Mouse (Mus musculus) limb, embryonic 13.5 days (tissue): ENCODE measurements at regions not wholly inside any gene's neighbourhood (a gene's known extent, or its start where the extent isn't known, plus 50 kb on each side); places are given as distances from the start of the nearest gene placed in this dataset.

Experiments used
- ATAC-seq: fragments of 200-750 bp; cut with Nextera tagmentation; 2 replicates; pipeline ENCODE4 v1.8.0; 2017; ENCODE audit warnings: low read depth, moderate number of reproducible peaks, moderate TSS enrichment; ENCODE audit not compliant: low FRiP score
- H3K27ac ChIP-seq: fragments of 300-500 bp; sonication (generic); 2 replicates; pipeline ENCODE4 v1.5.1; 2015; ENCODE audit warnings: inconsistent platforms, mild to moderate bottlenecking, moderate library complexity
- H3K27me3 ChIP-seq: fragments of 300-500 bp; sonication (generic); 2 replicates; pipeline ENCODE4 v1.6.1; 2015; ENCODE audit warnings: mild to moderate bottlenecking, inconsistent platforms
- H3K36me3 ChIP-seq: fragments of 300-500 bp; sonication (generic); 2 replicates; pipeline ENCODE4 v1.6.1; 2015; ENCODE audit warnings: inconsistent platforms, mild to moderate bottlenecking, moderate library complexity
- H3K4me1 ChIP-seq: fragments of 300-500 bp; sonication (generic); 2 replicates; pipeline ENCODE4 v1.6.1; 2015; ENCODE audit warnings: inconsistent platforms
- H3K4me2 ChIP-seq: fragments of 300-500 bp; sonication (generic); replicated peaks from 2 replicates; pipeline ENCODE4 v1.6.1; 2015; ENCODE audit warnings: inconsistent platforms, mild to moderate bottlenecking, moderate library complexity
- H3K4me3 ChIP-seq: fragments of 300-500 bp; sonication (generic); 2 replicates; pipeline ENCODE4 v1.5.1; 2015; ENCODE audit warnings: moderate library complexity, mild to moderate bottlenecking, inconsistent platforms
- H3K9ac ChIP-seq: fragments of 300-500 bp; sonication (generic); 2 replicates; pipeline ENCODE4 v1.6.1; 2015; ENCODE audit warnings: mild to moderate bottlenecking, inconsistent platforms
- H3K9me3 ChIP-seq: fragments of 300-500 bp; sonication (generic); 2 replicates; pipeline ENCODE4 v1.6.1; 2016; ENCODE audit warnings: inconsistent platforms
- WGBS: fragments of 180-500 bp; shearing (Covaris S2); methylation state at CpG from one replicate; pipeline ENCODE4 v1.1.7; 2015; 5-methylcytosine and 5-hydroxymethylcytosine counted together

DNA sequence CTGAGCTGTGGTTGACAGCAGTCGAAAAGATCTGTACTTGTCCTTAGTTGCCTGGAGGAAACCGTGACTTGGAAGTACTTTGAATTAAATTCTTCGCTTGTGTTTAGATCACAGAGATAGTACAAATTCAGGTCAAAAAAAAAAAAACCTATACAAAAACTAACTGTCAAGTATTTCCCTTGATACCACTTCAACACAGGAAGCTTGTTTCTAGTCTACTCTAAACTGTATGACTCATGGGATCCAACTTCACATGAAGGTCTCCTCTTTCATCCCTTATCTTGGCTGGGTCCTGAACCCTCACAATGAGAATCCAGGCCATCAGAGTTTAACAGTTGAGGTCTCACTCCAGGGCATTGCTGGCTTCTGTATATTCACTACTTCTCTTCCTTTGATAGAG, 54.8 kb downstream of the Tmem30b start:
- H3K27me3 ChIP-seq = peaks cover 4% of the 10 kb centered on the region; the same call in 1 of the 2 replicates
- H3K9me3 ChIP-seq = no peaks in the 10 kb centered on the region
- H3K9ac ChIP-seq = no peak overlapping the region
- H3K4me3 ChIP-seq = no peak overlapping the region
- 80% methylated on average over 3 of the region's 3 CpGs for WGBS
- H3K36me3 ChIP-seq = no peaks in the 10 kb centered on the region
- ATAC-seq = no peak
- no peak overlapping the region for H3K27ac ChIP-seq
- no peak overlapping the region for H3K4me2 ChIP-seq
- H3K4me1 ChIP-seq = peaks cover 9% of the 10 kb centered on the region

GRCm38 (mm10) chr12:73482858-73483257, 63.3 kb downstream of the Tmem30b start:
- no peak for ATAC-seq
- H3K9me3 ChIP-seq = no peaks in the 10 kb centered on the region
- H3K9ac ChIP-seq = no peak overlapping the region
- H3K4me1 ChIP-seq = peaks cover 14% of the 10 kb centered on the region; the same call in 1 of the 2 replicates
- peaks cover 26% of the 10 kb centered on the region; the same call in 1 of the 2 replicates for H3K27me3 ChIP-seq
- no peak overlapping the region for H3K4me3 ChIP-seq
- WGBS = 85% methylated on average over 2 of the region's 2 CpGs
- no peaks in the 10 kb centered on the region for H3K36me3 ChIP-seq
- no peak overlapping the region for H3K4me2 ChIP-seq
- H3K27ac ChIP-seq = no peak overlapping the region

- no peak overlapping the region for H3K4me2 ChIP-seq
- no peak overlapping the region for H3K4me3 ChIP-seq
- H3K27me3 ChIP-seq = peaks cover 30% of the 10 kb centered on the region; the same call in 1 of the 2 replicates
- H3K9me3 ChIP-seq = no peaks in the 10 kb centered on the region
- no peak overlapping the region for H3K27ac ChIP-seq
- peaks cover 19% of the 10 kb centered on the region; the same call in 1 of the 2 replicates for H3K4me1 ChIP-seq
- 85% methylated on average over 6 of the region's 6 CpGs for WGBS
- H3K9ac ChIP-seq = no peak overlapping the region
- ATAC-seq = no peak
- no peaks in the 10 kb centered on the region for H3K36me3 ChIP-seq
Observed at GRCm38 (mm10) chr12:73482275-73482674, 63.9 kb downstream of the Tmem30b start.

DNA sequence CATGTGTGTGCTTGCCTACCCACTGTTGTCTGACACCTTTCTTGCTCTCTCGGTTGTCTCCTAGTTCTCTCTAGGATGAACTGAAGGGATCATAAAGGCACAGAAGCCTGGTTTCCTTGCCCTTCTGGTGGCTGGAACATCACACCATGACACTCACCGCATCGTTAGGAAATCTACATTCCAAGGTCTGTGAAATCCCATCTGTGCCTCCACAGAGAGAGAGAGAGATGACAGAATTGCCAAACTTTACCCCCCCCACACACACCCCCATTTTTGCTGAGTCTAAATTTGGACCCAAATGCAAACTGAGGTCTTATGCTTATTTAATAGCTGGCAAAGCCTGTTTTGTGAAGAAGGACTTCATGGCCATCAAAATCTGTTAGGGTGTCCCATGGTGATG, 64.5 kb downstream of the Tmem30b start:
- ATAC-seq = no peak
- no peak overlapping the region for H3K9ac ChIP-seq
- H3K4me1 ChIP-seq = peaks cover 21% of the 10 kb centered on the region
- WGBS = 74% methylated on average over 3 of the region's 3 CpGs
- peaks cover 30% of the 10 kb centered on the region; the same call in 1 of the 2 replicates for H3K27me3 ChIP-seq
- H3K4me2 ChIP-seq = no peak overlapping the region
- no peaks in the 10 kb centered on the region for H3K36me3 ChIP-seq
- no peak overlapping the region for H3K27ac ChIP-seq
- no peaks in the 10 kb centered on the region for H3K9me3 ChIP-seq
- no peak overlapping the region for H3K4me3 ChIP-seq

- Histone ChIP-seq H3K9ac (no peak overlapping the region), H3K4me1 (peaks cover 27% of the 10 kb centered on the region), H3K4me3 (no peak overlapping the region), H3K36me3 (no peaks in the 10 kb centered on the region), H3K27me3 (peaks cover 30% of the 10 kb centered on the region; the same call in 1 of the 2 replicates), H3K9me3 (no peaks in the 10 kb centered on the region), H3K4me2 (no peak overlapping the region), H3K27ac (no peak overlapping the region)
- WGBS = 88% methylated on average over 6 of the region's 6 CpGs
- ATAC-seq = no peak
Observed at GRCm38 (mm10) chr12:73481165-73481564, 65.0 kb downstream of the Tmem30b start.

- no peak overlapping the region for H3K9ac ChIP-seq
- H3K36me3 ChIP-seq = no peaks in the 10 kb centered on the region
- 86% methylated on average over 6 of the region's 6 CpGs for WGBS
- H3K9me3 ChIP-seq = no peaks in the 10 kb centered on the region
- no peak overlapping the region for H3K4me3 ChIP-seq
- no peak overlapping the region; the same call in 1 of the 2 replicates for H3K27ac ChIP-seq
- H3K4me1 ChIP-seq = peaks cover 31% of the 10 kb centered on the region
- ATAC-seq = no peak
- H3K27me3 ChIP-seq = peaks cover 26% of the 10 kb centered on the region; the same call in 1 of the 2 replicates
- H3K4me2 ChIP-seq = no peak overlapping the region
Observed at GRCm38 (mm10) chr12:73480610-73480971, 65.6 kb downstream of the Tmem30b start.

DNA sequence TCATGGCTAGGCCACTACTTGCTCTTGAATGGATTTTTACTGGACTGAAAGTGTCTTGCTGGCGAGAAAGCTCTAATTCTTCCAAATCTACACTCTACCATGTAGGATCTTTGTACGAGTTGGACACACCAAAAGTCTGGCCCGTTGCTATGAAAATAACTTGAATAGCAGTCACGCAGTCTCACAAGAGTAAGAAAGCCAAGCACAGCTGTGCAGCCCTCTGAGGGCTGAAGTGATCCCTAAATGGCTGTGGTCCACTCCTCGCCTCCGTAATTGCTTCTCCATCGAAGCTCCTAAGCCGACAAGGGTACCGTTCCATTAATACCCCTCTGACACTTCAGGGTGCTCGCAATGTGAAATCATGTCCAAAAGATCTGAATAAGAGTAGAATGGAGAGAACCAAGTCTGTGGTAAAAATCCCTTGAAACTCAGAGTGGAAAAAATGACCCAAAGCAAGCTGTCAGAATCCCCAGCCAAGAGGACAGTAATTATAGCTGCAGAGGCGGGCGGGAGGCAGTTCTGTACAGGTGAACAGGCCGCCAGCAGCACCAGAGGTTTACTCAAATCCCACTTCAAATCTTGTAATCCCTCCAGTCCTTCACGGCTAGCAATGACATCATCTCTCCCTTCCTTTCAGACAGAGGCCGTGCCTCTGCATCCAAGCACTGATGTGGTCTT, 66.1 kb downstream of the Tmem30b start:
- no peaks in the 10 kb centered on the region for H3K36me3 ChIP-seq
- no peak overlapping the region for H3K4me3 ChIP-seq
- H3K9me3 ChIP-seq = no peaks in the 10 kb centered on the region
- peak overlapping the region; percentile 66; the same call in 1 of the 2 replicates for H3K27ac ChIP-seq
- peaks cover 26% of the 10 kb centered on the region for H3K27me3 ChIP-seq
- ATAC-seq = peak; percentile 51; the same call in 1 of the 2 replicates
- peaks cover 31% of the 10 kb centered on the region for H3K4me1 ChIP-seq
- WGBS = 65% methylated on average over 15 of the region's 15 CpGs
- no peak overlapping the region for H3K9ac ChIP-seq
- H3K4me2 ChIP-seq = no peak overlapping the region

GRCm38 (mm10) chr12:73478641-73479040, 67.6 kb downstream of the Tmem30b start:
- no peak overlapping the region for H3K27ac ChIP-seq
- 88% methylated on average over 4 of the region's 4 CpGs for WGBS
- ATAC-seq = no peak
- peaks cover 31% of the 10 kb centered on the region for H3K4me1 ChIP-seq
- no peaks in the 10 kb centered on the region for H3K9me3 ChIP-seq
- H3K27me3 ChIP-seq = peaks cover 29% of the 10 kb centered on the region
- H3K4me2 ChIP-seq = no peak overlapping the region
- H3K4me3 ChIP-seq = no peak overlapping the region
- H3K36me3 ChIP-seq = no peaks in the 10 kb centered on the region
- no peak overlapping the region for H3K9ac ChIP-seq

DNA sequence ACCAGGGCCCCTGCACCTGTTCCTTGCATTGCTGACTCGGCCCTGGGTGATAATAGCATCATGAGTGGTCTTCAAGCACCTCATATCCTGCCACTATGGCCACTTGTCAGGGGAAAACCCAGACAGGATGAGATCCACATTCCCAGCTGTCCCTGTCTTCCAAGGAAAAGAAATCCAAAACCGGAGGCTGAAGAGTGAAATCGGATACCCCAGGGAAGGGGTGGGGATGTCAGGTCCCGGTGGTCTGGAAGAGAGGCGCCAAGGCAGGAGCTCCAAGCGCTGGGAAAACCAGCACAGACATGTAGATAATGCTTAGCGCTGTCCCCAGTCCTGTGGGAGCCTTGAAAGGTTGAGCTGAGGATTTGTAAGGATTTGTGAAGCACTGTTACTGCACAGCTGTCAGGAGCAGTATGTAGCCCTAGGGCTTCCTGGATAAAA, 69.8 kb downstream of the Tmem30b start:
- Histone ChIP-seq H3K4me2 (0 out of 2 replicates have a peak overlapping the region, but pooled peaks have one; percentile 7), H3K27me3 (peaks cover 29% of the 10 kb centered on the region), H3K9me3 (no peaks in the 10 kb centered on the region), H3K4me3 (no peak overlapping the region), H3K36me3 (no peaks in the 10 kb centered on the region), H3K27ac (no peak overlapping the region), H3K4me1 (peaks cover 41% of the 10 kb centered on the region), H3K9ac (no peak overlapping the region)
- WGBS = under 1% methylated on average over 7 of the region's 7 CpGs
- ATAC-seq = peak; percentile 80

DNA sequence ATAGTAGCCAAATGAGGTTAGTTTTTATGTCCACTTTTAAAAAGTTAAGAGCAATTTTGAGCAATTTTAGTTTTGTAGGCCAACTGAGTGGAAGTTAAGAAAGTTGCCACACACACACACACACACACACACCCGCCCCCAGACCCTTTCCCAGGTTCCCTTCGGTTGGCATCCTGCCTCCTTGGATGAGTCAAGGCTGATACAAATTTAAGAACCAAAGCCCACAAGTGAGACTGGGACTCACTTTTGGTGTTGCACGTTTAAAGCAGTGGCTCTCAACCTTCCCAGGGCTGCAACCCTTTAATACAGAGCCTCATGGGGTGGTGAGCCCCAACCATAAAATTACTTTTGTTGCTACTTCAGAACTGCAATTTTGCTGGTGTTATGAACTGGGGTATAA, 70.4 kb downstream of the Tmem30b start:
- no peak overlapping the region for H3K27ac ChIP-seq
- ATAC-seq = no peak
- no peak overlapping the region for H3K9ac ChIP-seq
- no peaks in the 10 kb centered on the region for H3K9me3 ChIP-seq
- H3K4me1 ChIP-seq = peaks cover 40% of the 10 kb centered on the region
- WGBS = 45% methylated on average over 3 of the region's 3 CpGs
- no peaks in the 10 kb centered on the region for H3K36me3 ChIP-seq
- H3K4me3 ChIP-seq = no peak overlapping the region
- H3K4me2 ChIP-seq = 0 out of 2 replicates have a peak overlapping the region, but pooled peaks have one; percentile 7
- peaks cover 27% of the 10 kb centered on the region for H3K27me3 ChIP-seq

DNA sequence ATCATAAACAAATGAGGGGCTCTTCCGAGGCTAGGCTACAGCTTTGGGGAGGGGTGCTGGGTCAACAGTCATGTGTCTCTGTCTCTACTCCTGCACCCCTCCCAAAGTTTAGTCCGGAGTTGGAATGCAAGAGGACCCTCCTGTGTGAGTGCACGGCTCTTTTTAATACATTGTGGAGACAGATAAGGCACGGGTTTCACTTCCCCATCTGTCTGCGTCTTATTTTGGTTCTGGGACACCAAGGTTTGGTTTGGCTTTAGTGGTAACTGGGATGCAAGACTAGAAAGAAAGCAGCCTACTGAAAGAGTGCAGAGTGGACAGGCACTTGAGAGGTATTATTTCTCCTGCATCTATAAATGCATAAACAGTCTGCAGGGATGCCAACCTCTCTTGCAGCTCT, 71.2 kb downstream of the Tmem30b start:
- Histone ChIP-seq H3K4me3 (no peak overlapping the region), H3K27ac (0 out of 2 replicates have a peak overlapping the region, but pooled peaks have one; percentile 3), H3K4me1 (peaks cover 35% of the 10 kb centered on the region), H3K36me3 (no peaks in the 10 kb centered on the region), H3K9me3 (no peaks in the 10 kb centered on the region), H3K27me3 (peaks cover 27% of the 10 kb centered on the region), H3K4me2 (no peak overlapping the region), H3K9ac (no peak overlapping the region)
- WGBS = 63% methylated on average over 5 of the region's 5 CpGs
- no peak for ATAC-seq

DNA sequence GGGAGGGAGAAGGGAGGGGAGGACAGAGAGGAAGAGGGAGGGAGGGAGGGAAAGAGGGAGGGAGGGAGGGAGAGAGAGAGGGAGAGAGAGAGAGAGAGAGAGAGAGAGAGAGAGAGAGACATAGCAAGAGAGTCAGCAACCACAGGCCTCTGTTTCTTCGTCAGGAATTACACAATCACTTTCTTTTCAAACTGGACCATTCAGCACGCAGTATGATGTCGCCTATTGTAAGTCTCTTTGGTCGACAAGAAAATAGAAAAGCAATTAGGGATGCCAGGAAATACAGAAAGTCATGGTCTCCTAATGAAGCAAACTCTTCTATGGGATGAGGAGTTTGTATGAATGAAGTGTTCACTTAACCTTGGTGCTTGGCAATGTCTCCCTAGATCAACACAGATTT, 73.1 kb downstream of the Tmem30b start:
- 72% methylated on average over 4 of the region's 4 CpGs for WGBS
- no peak for ATAC-seq
- peaks cover 10% of the 10 kb centered on the region for H3K27me3 ChIP-seq

More for the DNA sequence above, 73.1 kb downstream of the Tmem30b start:
- Histone ChIP-seq H3K27ac (no peak overlapping the region), H3K4me2 (no peak overlapping the region), H3K4me3 (no peak overlapping the region), H3K4me1 (peaks cover 29% of the 10 kb centered on the region), H3K36me3 (no peaks in the 10 kb centered on the region), H3K9ac (no peak overlapping the region), H3K9me3 (no peaks in the 10 kb centered on the region)
